Mouse (Mus musculus): ENCODE measurements around the gene Ubtfl1.
"Not testable (repeated sequence)": the region's sequence is repeated elsewhere in the genome, so short reads cannot be mapped to it uniquely, and the experiment has no call there.

- not testable (repeated sequence) for TF ChIP-seq CTCF (IDR thresholded peaks at IDR 0.05; ENCODE audit: low read depth, low read length); POLR2A (IDR thresholded peaks at IDR 0.05; ENCODE audit: borderline replicate concordance, low read depth, low read length)
Observed at GRCm38 (mm10) chr9:18373026-18373425, 31.2 kb upstream of the Ubtfl1 start.

Data from bone marrow macrophage, adult 2 months (primary cell).